Mouse (Mus musculus): Measurements from ENCODE around the gene Sema4d.
A peak's percentile ranks its signal among the peaks of the same experiment; 100 is the strongest.

Gene Sema4d

GRCm38 (mm10) chr13:51642171-51642778 is 151.3 kb downstream of the Sema4d start:
- Histone ChIP-seq H3K36me3 (ENCODE audit: insufficient read depth, low read length) (peaks cover 9% of the 10 kb centered on the region), H3K9me3 (ENCODE audit: low read length) (no peaks in the 10 kb centered on the region), H3K4me3 (replicated peaks; ENCODE audit: low read length) (no peak overlapping the region), H3K27me3 (ENCODE audit: insufficient read depth, low read length) (no peaks in the 10 kb centered on the region), H3K4me1 (replicated peaks; ENCODE audit: low read depth, low read length) (peaks cover 30% of the 10 kb centered on the region)
- TF ChIP-seq CTCF (conservative IDR thresholded peaks at IDR 0.05; ENCODE audit: low read length), result no peak

- Histone ChIP-seq H3K9me3 (ENCODE audit: low read length) (no peaks in the 10 kb centered on the region), H3K4me1 (replicated peaks; ENCODE audit: low read depth, low read length) (peaks cover 23% of the 10 kb centered on the region), H3K4me3 (replicated peaks; ENCODE audit: low read length) (no peak overlapping the region), H3K27me3 (ENCODE audit: insufficient read depth, low read length) (no peaks in the 10 kb centered on the region), H3K36me3 (ENCODE audit: insufficient read depth, low read length) (peaks cover under 1% of the 10 kb centered on the region; the same call in 1 of the 2 replicates)
- no peak for TF ChIP-seq POU5F1 (IDR thresholded peaks at IDR 0.05; ENCODE audit: borderline replicate concordance, low read length)
- TF ChIP-seq NANOG (IDR thresholded peaks at IDR 0.05; ENCODE audit: borderline replicate concordance, low read length), result no peak
- no peak for TF ChIP-seq CTCF (conservative IDR thresholded peaks at IDR 0.05; ENCODE audit: low read length)
Measured at GRCm38 (mm10) chr13:51641424-51641823, 152.1 kb downstream of the Sema4d start.

- H3K9me3 ChIP-seq (ENCODE audit: low read length), result no peaks in the 10 kb centered on the region
- no peaks in the 10 kb centered on the region for H3K27me3 ChIP-seq (ENCODE audit: insufficient read depth, low read length)
- no peak overlapping the region for H3K4me3 ChIP-seq (replicated peaks; ENCODE audit: low read length)
- no peaks in the 10 kb centered on the region for H3K36me3 ChIP-seq (ENCODE audit: insufficient read depth, low read length)
- peaks cover 19% of the 10 kb centered on the region for H3K4me1 ChIP-seq (replicated peaks; ENCODE audit: low read depth, low read length)
- TF ChIP-seq CTCF (conservative IDR thresholded peaks at IDR 0.05; ENCODE audit: low read length), result peak; percentile 43
- TF ChIP-seq NANOG (IDR thresholded peaks at IDR 0.05; ENCODE audit: borderline replicate concordance, low read length), result no peak
Measured at GRCm38 (mm10) chr13:51638958-51639357, 154.6 kb downstream of the Sema4d start.

Data from E14TG2a.4 (cell line).